Mouse (Mus musculus): ENCODE measurements around the gene Eno1.

- TF ChIP-seq EP300 (IDR thresholded peaks at IDR 0.05) (no peak), CTCF (IDR thresholded peaks at IDR 0.05) (no peak)
These were observed 44.3 kb upstream of the Eno1 start for GRCm38 (mm10) chr4:150192199-150192598.
